Mouse (Mus musculus): ENCODE results near the gene Dysf.

Dysf gene

GRCm38 (mm10) chr6:84119731-84120530 lies 111.5 kb downstream of the Dysf start:
- no peak for DNase-seq (ENCODE audit: low spot score)

DNA sequence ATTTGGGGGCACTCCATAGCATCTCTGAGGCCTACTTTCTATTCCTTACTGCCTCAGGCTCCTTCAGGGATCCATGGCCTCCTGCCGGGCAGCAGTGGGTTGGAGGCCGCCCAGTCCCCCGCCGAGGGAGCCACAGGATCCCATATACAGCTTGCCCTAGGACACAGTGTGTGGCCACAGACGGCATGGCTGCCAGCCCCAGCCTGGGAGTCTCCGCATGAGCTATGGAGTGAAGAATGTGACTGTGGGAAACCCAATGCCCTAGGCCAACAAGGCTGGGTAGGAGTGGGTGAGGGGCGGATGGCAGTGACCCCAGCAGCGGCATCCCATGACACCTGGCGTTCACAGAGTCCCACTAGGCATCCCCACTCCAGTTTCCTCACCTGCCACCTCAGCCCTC lies 116.2 kb downstream of the Dysf start:
- DNase-seq (ENCODE audit: low spot score), result no peak

DNA sequence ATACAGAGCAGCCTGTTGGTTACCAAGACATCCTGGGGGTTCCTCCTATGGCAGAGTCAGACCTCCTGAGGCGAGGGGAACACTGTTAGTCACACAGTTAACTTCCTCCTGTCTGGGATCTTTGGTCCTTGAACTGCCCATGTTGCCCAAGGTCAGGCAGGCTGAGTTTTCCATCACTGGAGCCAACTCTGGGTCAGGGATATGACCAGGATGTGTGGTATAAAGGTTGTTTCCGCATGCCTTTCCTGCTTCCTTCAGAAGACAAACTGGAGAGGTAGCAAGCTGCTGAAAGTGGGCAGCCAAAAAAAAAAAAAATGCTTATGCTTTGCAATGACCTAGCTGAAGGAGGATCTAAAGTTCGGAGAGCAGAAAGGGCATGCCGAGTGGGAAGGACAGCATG lies 116.7 kb downstream of the Dysf start:
- DNase-seq (ENCODE audit: low spot score), result no peak

DNA sequence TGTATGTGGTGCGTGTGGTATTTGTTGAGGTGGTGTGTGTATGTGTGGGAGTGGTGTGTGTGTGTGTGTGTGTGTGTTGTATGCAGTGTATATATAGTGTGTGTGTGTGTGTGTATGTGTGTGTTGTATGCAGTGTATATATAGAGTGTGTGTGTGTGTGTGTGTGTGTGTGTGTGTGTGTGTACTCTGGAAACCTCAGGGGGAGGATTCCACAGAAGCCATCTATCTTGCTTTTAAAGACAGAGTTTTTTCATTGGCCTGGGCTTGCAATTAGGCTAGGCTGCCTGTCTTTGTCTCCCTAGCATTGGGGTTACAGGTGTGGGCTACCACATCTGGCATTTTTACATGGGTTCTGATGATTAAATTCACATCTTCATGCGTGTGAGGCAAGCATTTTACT lies 119.8 kb downstream of the Dysf start:
- DNase-seq (ENCODE audit: low spot score), result no peak

DNA sequence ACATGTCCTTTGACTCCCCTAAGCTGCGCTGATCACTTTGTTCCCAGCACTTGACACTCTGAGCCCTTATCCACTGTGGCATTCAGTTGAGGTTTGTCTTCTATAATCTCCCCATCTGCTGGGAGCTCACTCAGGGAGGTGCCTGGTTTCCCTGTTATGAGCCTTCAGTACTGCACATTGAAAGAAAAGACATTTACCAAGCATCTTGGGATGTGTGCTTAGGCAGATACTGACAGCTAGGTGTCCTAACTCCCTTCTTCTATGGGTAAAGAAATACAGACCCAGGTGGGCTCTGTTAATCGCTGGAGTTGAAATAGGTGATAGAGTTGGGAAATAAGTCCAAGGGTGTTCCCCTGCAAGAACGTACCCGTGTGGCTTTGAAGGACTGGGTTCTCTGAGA lies 122.5 kb downstream of the Dysf start:
- DNase-seq (ENCODE audit: low spot score), result no peak

GRCm38 (mm10) chr6:84131539-84131938 lies 123.1 kb downstream of the Dysf start:
- no peak for DNase-seq (ENCODE audit: low spot score)

- DNase-seq (ENCODE audit: low spot score), result no peak
Observed at GRCm38 (mm10) chr6:84133053-84133452, 124.7 kb downstream of the Dysf start.

DNA sequence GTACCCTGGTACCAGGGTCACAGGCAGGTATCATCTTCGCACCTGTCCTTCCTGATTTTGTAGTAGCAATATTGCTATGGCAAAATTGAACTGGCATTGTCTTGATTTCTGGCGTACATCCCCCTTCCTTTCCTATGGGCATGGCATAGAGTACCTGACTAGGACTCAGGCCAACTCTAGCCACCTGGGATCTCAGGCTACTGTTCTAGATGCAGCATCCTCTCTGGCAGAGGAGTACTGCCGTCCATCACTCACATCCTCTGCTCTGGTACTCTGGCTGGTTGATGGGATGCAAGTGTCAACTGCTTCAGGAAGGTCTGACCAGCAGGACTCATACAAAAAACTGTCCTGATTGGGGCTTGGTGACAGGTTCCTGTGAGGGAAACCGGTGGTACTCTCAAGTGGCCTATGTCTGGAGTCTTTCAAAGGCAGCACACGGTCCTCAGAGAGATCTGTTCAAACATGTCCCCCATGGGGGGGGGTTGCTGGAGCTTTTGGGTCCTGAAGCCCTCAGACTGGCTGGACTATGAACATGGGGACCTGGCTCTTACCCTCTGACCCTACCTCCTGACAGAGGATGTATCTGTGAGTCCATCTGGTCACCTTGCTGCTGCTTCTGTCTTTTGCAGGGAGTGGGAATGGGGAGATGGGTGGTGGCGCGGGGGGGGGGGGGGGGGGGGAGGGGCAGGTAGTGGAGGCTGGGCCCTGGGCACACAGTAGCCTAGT lies 125.8 kb downstream of the Dysf start:
- no peak for DNase-seq (ENCODE audit: low spot score)

- DNase-seq (ENCODE audit: low spot score), result peak; percentile 70
Observed at GRCm38 (mm10) chr6:84134722-84135394, 126.5 kb downstream of the Dysf start.

DNA sequence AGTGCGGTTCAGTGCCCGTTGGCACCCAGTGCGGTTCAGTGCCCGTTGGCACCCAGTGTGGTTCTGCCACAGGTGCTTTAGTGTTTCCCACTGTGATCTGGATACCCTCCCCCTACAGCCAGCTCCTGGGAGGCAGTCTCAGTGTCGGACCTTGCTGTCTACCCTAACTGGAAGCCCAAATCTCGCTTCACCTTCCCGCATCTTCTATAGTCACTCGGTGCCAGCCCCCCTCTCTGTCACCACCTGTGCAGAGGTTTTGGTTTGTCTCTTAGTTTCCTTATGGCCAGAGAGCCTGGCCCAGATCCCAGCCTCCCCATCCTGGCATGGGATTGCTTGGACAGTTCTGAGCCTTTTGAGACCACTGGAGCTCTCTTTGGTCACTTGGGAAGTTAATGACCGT lies 127.3 kb downstream of the Dysf start:
- no peak for DNase-seq (ENCODE audit: low spot score)

- no peak for DNase-seq (ENCODE audit: low spot score)
Observed at GRCm38 (mm10) chr6:84136345-84136744, 128.0 kb downstream of the Dysf start.

DNA sequence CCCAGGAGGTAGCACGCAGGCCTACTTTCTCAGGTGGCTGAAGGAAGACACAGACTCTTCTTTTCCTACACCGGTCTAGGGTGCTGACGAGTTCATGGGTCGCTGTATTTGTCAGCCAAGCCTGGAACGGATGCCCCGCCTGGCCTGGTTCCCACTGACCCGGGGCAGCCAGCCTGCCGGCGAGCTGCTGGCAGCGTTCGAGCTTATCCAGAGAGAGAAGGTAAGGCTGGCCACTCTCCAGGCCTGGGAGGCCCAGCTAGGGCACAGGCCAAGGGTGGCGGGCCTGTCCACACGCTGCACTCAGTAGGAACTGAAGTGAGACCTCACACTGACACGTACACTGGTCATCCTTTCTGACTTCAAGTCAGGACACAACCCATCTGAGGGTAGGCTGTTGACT lies 131.5 kb downstream of the Dysf start:
- DNase-seq (ENCODE audit: low spot score), result no peak

DNA sequence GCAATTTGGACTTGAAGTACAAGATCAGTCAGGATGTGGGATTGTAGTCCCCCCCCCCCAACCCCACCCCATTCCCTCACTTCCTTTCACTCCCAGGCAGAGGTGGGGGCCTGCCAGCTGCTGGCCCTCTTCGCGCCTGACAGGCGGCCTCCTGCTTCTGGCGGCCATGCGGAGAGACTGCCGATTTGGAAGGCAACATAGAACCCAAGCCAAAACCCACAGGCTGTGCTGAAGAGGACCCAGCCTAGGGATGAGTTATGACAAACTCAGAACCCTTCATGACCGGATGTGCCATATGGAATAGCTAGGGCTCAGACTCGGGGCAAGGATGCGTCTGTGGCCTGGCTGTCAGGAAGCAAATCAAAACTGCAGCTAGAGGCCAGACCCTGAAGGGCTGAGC lies 134.1 kb downstream of the Dysf start:
- no peak for DNase-seq (ENCODE audit: low spot score)

DNA sequence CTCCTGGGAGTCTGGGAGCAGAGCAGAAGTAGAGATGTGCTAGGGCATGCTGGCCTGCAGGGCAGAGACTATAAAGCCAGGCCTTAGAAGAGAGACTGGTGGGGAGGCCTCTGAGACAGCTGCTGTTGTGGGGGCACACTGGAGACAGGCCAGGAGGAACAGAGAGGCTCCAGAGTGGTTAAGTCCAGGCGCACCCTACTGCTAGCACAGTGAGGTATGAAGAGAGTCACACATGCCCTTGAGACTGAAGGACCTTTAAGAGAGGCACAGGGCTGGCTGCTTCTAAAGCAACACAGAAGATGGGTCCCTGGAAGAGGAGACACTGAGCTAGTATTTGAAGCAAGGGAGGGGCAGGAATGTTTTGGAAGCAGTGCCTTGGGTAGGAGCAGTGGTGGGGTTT lies 134.9 kb downstream of the Dysf start:
- DNase-seq (ENCODE audit: low spot score), result no peak

DNA sequence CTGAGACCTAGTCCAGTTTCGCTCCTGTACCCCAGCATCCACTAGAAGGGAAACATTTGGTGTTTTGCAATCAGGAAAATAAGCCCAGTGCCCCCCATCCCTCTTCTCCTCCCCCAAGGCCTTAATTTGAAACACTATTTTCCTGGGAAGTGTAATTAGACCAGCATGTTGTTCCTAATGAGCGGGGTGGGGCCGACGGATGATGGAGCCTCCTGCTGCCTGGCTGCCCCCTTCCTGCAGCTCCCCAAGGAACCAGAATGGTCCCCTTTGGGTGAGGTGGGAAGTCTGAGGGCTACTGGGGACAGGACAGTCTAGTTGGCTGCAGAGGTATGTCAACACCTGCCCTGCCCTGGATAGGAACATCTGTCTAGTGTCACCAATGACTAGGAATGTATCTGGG lies 136.0 kb downstream of the Dysf start:
- DNase-seq (ENCODE audit: low spot score), result no peak

DNA sequence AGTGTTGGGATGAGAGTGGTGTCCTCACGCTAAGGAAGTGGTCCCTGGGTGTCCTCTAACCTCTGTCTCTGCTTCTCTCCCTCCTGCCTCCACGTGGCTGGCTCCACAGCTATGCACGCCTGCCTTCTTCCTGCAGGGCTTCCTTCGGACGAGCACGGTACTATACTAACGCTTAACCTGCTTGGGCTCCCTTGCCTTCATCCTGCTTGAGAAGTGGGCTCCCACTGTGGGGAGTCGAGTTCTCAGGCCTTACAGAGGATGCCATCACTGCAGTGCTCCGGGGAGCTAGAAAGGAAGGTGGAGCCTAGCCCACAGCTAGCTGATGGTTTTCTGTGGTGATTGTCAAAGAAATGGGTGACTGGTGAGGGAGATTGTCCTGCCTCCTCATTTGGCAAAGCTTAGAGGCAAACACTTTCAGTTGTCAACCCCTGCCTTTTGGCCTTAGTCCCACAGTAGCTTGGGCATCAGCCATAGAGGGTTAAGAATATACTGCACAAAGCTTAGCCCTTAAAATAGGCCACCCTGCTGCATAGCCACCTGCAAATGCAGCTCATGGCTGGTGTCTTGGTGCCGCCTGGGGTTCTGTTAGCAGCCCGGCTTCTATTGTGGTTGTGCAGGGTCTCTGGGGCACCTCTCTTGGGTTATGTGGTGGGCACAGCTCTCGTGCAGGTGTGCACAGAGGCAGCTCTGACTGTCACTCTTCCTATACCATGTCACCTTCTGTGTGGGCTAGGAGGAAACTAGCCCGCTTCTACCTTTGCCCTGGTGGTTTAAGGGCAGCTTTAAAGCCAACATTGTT lies 139.0 kb downstream of the Dysf start:
- no peak for DNase-seq (ENCODE audit: low spot score)

DNA sequence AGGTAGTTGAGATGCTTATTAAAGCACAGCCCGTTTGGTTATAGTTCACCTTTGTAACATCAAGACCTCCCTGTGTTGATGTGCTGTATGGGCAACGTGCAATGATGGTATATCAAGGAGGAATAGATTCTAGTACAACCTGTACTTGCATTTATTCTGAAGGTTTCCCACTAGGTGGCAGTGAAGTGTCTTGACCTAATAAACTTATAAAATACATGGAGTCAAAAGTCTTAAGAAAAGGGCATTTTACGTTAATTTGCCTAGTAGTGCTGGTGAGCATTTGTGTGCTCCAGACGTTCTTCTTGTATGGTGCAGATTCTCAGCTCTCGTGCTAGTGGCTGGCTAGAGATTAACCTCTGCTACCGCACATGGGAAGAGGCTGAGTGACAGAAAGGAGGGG lies 140.1 kb downstream of the Dysf start:
- no peak for DNase-seq (ENCODE audit: low spot score)

DNA sequence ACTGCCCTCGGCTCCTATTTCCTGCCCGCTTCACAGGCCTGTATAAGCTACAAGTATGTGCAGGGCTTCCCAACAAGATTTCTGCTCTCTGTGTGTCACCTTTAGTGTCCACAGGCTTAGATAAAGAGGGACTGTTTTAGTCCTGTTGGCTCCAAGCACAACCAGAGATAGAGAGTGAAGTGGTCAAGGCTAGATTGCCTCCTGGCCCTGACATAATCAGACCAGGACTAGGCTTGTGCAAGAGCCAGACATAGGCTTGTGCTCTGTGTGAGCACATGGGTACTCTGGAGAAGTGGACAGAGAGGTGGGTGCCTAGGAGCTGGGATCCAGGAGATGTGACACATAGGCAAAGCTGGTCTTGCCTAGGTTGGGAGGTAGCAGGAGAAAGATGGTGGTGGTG lies 146.1 kb downstream of the Dysf start:
- no peak for DNase-seq (ENCODE audit: low spot score)

DNA sequence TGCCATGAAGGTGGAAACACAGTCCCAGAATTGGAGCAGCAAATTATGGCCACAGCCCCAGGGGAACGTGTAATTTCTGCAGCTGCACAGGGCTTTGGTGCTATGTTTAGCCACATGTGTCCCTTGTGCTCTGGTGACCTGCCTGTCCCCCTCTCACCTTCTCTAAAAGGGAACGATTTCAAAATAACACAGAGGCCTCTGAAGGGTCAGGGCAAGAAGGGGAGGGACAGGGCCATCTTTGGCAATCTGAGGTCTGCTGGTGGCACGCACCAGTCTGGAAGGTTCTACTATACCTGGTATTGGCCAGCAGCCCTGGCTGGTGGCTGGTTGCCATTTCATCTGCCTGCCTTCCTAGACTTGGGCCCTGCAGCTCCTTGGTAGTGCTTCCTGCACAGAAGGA lies 147.4 kb downstream of the Dysf start:
- DNase-seq (ENCODE audit: low spot score), result no peak

- no peak for DNase-seq (ENCODE audit: low spot score)
Observed at GRCm38 (mm10) chr6:84156481-84157025, 148.2 kb downstream of the Dysf start.

GRCm38 (mm10) chr6:84159046-84159445 lies 150.7 kb downstream of the Dysf start:
- DNase-seq (ENCODE audit: low spot score), result peak; percentile 33

- peak; percentile 38 for DNase-seq (ENCODE audit: low spot score)
Observed at GRCm38 (mm10) chr6:84167612-84168011, 159.2 kb downstream of the Dysf start.
